Mouse (Mus musculus): ENCODE measurements around the gene Acvr1c. TPM values are rescaled to one million over a fixed set of nuclear protein-coding genes. Genes with fewer than 3 reads are reported as not detected.

Acvr1c gene
- total RNA-seq (2021): 10 to 100 TPM; 14.5 to 17.0 TPM
- long read RNA-seq, full-length matches to known transcripts: 1 of 4 reads
- long read RNA-seq, partial matches to known transcripts: 1 of 4 reads
- long read RNA-seq, other reads (novel, unspliced or antisense): 2 of 4 reads

DNA sequence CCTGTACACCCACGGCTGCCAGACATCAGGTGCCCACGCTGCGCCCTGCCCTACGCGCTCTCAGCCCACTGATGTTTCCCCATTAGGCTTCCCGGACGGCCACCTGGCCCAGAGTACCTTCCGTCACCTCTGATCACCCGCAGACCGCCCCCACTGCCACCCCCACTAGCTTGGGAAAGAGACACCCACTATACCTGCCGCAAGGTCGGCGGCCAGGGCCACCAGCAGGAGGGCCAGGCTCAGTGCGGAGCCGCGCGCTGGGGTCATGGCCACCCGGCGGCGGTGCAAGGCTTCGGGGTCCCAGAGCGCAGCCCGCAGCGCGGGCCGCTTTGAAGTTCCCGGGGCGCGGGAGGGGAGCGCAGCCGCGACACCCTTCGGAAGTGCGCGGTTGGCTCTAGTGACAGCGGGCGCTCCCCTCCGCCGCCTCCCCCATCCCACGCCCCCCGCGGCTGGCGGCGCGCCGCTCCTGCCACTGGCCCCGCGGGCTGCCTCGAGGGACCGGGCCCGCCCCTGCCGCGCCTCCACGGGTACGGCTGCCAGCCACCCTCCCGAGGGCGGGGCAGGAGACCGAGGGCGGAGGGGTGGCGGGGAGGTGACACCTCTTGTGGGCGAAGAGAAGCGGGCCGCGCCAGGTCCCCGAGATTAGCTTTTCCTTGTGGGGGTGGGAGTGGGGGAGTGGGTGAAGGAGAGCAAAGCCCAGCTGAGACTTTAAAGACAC, at the start of gene Acvr1c:
Gene Acvr1c, minus strand, starts transcription at position 482 of the 718 bp plus-strand sequence.
- peak; percentile 11 to 39 for DNase-seq (ENCODE audit: low spot score in 2 of 2)

GRCm38 (mm10) chr2:58403481-58403880, 45.8 kb upstream of the Acvr1c start:
- no peak for DNase-seq (ENCODE audit: low spot score in 2 of 2)

GRCm38 (mm10) chr2:58388601-58389000, 30.9 kb upstream of the Acvr1c start:
- peak; percentile 15 to 40 for DNase-seq (ENCODE audit: low spot score in 2 of 2)

DNA sequence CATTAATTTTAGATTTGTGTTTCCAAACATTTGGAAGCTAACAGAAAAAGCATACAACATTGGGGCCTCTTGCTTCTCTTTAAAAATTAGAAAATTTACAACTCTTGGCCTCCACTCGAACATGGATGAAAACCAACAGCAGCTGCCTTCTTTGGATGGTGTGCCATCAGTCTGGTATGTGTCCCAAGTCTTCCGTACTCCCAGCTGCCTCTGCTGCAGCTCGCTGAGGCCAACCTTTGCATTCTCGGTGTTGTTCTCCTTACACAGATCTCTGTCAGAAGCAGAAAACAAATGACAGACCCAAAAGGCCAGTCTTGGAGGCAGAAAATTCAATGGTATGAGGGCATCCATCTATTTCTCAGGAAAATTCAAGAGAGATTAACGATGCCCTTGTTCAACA, 22.3 kb upstream of the Acvr1c start:
- DNase-seq (ENCODE audit: low spot score in 2 of 2): no peak

- DNase-seq (ENCODE audit: low spot score in 2 of 2): no peak
These were observed 21.8 kb upstream of the Acvr1c start for GRCm38 (mm10) chr2:58379475-58379874.

DNA sequence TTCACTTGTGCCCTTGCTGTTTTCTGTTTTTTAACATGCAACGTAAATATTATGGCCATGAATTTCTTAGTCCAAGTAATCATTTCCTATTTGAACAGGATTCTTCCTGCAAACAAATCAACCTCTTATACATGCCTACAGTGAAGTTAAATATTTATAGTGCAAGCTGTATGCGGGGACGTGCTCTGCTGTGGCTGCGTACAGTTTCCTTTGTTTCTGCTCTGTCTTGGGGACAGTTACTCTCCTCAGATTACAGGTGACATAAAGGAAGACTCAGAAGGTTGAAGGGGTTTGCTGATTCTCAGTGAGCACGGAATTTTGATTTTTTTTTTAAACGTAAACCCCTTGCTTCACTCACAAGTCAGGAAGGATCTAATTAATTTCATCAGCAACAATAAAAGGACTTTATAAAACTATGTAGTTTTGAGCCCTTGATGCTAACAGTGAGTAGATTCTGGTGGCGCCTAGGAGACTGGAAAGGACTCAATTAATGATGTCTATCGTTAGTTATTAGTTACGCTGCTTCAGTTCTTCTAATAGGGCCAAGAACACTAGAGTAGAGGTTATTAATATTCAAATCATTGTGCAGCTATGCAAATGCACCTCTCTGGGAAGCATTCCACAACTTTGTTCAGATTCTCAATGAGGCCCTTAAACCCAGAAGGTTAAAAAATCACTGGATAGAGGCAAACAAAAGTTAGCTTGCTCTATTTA, 19.9 kb upstream of the Acvr1c start:
- DNase-seq (ENCODE audit: low spot score in 2 of 2): no peak

DNA sequence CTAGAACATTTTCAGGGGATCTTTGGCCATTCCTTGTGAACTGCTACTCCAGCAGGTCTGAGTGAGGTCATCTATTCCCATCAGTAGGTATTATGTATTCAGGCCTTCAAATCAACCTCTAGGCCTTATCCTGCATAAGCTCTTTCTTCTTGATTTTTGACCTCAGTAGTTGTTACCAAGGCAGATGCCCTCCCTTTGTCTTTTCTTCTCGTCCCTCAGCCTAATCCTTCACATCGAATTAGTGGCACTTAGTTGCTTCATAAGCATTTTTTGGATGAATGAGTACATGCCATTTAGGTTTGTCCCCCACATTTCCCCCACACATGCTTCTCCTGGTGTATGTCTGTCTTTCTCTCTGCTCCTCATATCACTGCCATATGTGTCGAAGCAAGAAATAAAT, 8.5 kb upstream of the Acvr1c start:
- DNase-seq (ENCODE audit: low spot score in 2 of 2): no peak

DNA sequence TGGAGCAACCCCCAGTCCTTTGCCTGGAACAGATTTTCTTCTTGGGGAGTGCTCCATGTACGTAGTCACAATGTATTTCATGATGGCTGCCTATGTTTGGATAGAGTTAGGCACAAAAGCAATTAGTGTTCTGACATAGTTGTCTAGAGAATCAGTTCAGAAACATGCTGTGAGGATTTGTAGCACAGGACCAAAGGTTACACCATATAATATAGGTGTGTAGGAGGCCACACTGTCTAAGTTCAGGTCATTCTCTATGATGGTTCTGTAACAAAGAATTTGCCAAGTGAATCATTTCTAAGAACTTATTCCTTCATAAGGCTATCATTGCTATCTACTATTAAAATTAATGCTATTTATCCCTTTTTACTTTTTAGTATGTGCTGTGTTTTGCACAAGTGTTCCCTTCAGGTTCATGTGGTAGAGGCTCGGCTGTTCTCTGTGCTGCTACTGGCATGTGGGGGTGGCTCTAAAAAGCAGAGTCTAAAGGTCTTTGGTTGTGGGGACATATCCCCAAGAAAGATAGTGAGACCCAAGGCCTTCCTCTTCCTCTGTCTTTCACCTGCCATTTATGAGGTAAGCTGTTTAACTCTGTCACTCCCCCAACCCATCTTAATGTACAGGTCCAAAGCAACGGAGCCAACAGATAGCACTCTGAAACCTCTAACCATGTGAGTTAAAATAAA, 3.8 kb upstream of the Acvr1c start:
- DNase-seq (ENCODE audit: low spot score in 2 of 2): no peak

DNA sequence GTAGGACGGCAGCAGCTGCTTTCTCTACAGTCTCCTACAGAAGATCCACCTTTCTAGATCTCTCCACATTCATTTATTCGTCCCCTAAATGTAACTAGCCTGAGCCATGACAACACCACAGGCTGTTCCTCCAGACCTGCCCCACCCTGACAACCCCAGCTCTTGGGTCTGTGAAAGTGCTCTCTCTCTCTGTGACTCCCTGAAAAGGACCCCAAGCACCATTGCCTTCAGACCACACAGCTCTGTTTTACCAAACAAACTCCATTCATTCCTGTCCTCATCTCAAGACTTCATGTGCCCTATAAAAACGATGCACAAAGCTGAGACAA, 401 bp upstream of the Acvr1c start:
- no peak for DNase-seq (ENCODE audit: low spot score in 2 of 2)

DNA sequence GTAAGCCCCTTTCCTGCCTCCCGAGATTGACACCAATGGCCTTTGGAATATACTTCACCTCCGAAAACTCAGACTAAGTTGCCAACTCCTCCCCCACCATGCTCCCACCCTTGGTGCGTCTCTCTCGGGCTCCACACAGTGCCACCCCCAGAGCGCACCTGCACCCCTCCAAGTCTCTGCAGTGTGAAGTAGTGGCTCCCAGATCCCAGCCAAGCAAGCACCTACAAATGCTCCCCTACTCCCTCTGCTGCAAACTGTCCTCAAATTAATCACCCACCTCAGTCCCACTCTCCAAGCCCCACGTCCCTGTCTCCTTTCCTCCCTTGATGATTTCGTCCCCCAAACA, 654 bp downstream of the Acvr1c start:
- peak in 1 of 2 experiments; percentile 3 for DNase-seq (ENCODE audit: low spot score in 2 of 2)

- DNase-seq (ENCODE audit: low spot score in 2 of 2): no peak
These were observed 3.3 kb downstream of the Acvr1c start for GRCm38 (mm10) chr2:58354389-58354788.

DNA sequence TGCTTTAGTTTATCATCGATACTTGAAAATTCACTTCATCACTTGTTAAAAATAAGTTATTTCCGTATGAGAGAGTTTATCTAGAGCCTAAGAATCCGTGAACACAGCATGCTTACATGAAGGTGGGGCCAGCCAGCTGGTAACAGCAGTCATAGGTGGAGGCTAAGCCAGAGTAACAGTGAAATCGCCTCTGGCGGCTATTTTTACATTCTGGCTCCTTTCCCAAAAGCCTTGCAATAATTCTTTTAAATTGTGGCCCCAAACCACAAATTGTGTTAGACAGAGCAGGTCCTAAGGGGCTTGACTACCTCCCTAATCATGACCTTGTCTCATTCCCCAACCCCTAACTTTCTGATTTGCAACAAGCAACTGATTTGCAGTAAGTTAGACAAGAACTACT, 4.8 kb downstream of the Acvr1c start:
- DNase-seq (ENCODE audit: low spot score in 2 of 2): no peak

GRCm38 (mm10) chr2:58350657-58351056, 7.0 kb downstream of the Acvr1c start:
- no peak for DNase-seq (ENCODE audit: low spot score in 2 of 2)

DNA sequence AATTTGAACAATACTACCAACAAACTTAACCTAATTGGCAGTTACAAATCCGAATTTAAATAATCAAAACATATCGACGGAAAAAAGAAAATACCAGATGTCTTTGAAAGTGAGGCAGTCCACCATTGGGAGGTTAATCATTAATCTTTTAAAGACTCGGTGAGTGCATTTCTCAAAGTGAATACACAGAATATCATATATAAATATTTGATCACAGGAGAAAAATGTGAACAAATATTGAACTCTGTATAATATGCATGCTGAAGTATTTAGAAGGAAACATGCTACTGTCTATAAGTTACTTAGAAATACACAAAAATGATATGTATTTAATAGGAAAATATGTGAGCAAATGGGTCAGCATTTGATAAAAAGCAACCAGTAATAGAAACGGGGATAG, 21.0 kb downstream of the Acvr1c start:
- no peak for DNase-seq (ENCODE audit: low spot score in 2 of 2)

DNA sequence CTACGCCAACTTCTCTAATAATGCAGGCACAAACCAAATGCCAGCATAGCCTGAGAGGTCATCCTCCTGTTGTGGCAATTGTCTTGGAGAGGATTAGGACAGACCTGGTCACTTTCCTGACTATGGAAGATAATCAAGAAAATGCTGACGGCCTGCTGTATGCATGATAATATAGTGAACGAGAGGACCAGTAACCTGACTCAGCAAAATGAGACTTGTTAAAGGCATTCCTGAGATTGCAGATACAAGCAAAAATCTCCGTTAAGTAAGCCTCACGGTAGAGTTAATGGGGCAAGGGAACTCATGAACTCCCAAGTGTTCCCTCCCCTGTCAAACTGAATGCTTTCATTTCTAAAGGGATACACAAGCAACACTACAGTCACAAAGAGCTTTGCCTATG, 28.1 kb downstream of the Acvr1c start:
- DNase-seq (ENCODE audit: low spot score in 2 of 2): no peak

DNA sequence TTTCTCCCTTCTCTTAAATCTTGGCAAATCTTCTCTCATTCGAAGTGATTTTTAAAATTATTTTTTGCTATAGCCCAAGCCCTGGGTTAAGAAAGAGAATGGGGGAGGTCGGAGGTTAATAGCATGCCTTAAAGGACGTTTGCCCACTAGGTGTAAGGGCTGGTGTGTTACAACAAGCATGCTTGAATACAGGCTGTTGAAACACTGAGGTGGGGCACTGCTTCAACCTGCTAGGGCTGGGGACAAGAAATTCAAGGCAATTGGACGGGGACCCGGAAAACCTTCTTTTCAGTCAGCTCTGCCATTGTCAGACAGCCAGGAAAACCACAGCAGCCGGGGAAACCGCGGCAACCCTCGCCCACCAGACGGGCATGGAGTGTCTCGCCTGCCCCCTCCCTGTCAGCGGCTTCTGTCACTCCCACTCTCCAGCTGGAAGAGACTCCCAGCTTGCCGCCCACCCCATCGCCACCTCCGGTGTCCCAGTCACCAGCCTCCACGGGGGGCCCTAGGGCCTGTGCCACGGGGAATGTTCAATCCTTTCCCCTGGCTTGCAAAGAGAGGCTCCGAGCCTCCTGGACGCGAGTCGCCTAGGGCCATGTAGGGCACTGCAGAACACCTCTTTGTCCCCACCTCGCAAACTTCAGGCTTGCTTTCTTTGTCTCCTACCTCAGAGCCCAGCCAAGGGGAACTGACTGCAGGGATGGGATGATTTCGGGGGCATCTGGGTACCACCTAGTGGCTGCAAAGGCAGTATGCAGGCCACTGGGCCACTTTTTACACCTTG, 33.4 kb downstream of the Acvr1c start:
- DNase-seq (ENCODE audit: low spot score in 2 of 2): peak; percentile 82 to 90

- no peak for DNase-seq (ENCODE audit: low spot score in 2 of 2)
These were observed 34.4 kb downstream of the Acvr1c start for GRCm38 (mm10) chr2:58323274-58323673.

DNA sequence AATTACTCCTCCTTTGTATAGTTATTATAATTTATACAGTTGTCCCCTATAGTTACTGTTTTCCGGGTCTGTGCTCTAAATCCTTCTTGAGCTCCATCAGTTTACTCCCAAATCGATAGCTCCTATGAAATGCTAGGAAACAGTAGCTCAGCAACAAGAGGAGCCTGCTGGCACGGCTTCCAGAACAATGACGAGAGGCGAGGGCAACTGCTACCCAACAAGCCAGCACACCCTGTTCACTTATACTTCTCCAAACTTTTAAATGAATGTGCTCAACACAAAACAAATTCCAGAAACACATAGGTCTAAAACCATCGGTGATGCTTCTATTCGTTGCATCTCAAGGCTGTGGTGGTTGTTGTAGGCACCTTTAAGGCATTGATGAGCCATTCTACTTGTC, 41.5 kb downstream of the Acvr1c start:
- peak; percentile 51 to 78 for DNase-seq (ENCODE audit: low spot score in 2 of 2)

DNA sequence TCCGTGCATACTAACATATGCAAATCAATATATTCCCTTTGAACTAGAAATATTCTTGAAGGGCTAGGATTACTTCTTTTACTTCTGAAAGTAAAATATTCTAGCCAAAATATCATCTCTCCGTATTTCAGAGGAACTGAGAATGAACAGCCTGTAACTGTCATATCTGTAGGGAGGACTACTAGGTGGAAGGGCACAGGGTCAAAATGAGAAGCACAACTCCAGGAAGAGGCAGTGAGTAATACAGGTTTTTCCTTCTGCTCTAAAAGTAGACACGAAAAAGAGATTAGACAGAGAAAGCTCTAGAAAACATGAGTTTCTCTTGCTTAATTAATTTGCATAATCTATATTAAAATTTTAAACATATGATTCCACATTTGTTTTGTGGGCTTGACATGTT, 48.0 kb downstream of the Acvr1c start:
- DNase-seq (ENCODE audit: low spot score in 2 of 2): no peak

- no peak for DNase-seq (ENCODE audit: low spot score in 2 of 2)
These were observed 53.2 kb downstream of the Acvr1c start for GRCm38 (mm10) chr2:58304450-58304849.

DNA sequence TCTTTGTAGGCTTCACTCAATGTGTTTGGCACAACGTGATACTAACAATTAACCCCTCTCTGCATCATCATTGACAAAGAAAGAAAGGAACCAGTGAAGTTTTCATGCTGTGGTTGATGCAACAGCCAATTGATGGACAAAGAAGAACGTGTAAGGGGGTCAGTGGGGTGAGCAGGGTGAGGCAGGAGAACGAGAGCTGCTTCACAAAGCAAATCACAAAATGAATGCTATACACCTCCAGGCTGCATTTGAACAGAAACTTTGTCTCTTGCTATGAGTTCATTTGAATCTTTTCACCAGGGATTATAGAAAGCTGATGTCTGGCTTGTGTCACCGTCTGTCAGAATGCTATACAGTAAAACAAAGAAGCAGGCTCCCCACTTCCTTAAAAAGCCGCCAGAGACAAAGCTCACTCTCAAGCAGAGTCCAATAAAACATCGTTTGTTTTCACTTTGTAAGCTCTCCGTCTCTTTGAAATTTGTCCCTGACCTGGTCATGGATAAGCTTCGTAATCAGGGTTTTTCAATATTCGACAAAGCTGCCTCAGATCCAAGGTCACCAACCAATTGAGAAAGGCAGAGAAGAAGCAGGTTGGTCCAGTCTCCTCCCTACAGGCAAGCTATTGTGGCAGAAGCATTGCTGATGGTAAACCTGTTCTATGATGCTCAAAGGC, 67.8 kb downstream of the Acvr1c start:
- DNase-seq (ENCODE audit: low spot score in 2 of 2): no peak

Data from layer of hippocampus, adult 18-20 months (tissue).